In the genomic region with DNA sequence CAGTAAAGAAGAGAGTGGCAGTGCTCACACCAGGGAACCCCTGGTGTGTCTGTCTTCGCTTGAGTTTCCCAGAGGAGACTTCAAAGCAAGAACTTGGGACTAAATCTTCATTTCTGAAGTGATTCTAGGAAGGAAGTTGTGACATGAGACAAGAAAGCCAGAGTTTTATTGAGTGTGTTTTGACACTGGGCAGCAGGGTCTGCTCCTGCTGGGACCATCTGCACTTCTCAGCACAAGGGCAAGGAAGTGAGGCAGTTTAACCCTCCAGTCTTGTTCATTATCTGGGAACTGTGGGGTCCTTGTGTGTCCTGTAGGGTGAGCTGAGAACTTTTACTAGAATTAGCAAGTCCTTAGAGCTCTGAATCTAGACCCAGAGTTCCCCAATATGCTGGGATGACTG, we compare ENCODE assay signal across 20 mouse cellular contexts.
"Had no signal": no experiment of that assay in that cellular context is flagged by ENCODE, and none has a peak within 500 bp of the region (broad histone marks: within the 10 kb centered on the region; RNA-seq: fewer than 3 reads in every experiment).

No protein-coding gene starts in this region.

- DNase-seq: kidney, adult 18-20 months; kidney, adult 9 months; kidney, postnatal 14 days; kidney, postnatal 4 days; liver, postnatal 0 days; lung, postnatal 14 days; thymus, adult 18-20 months; thymus, postnatal 14 days; thymus, postnatal 4 days had no signal

- H3K36me3 ChIP-seq: limb, embryonic 12.5 days; limb, embryonic 15.5 days; lung, embryonic 15.5 days; midbrain, embryonic 10.5 days; midbrain, embryonic 13.5 days; neural tube, embryonic 13.5 days had no signal

- ATAC-seq: liver, postnatal 0 days; midbrain, embryonic 13.5 days; midbrain, embryonic 16.5 days had no signal

- H3K4me2 ChIP-seq: limb, embryonic 12.5 days; limb, embryonic 15.5 days; liver, embryonic 11.5 days; lung, embryonic 15.5 days; midbrain, embryonic 13.5 days; neural tube, embryonic 13.5 days had no signal

- H3K27ac ChIP-seq: limb, embryonic 12.5 days; limb, embryonic 15.5 days; liver, embryonic 14.5 days; lung, embryonic 15.5 days; midbrain, embryonic 10.5 days; midbrain, embryonic 13.5 days; neural tube, embryonic 13.5 days had no signal

- H3K9me3 ChIP-seq: limb, embryonic 12.5 days; limb, embryonic 15.5 days; lung, embryonic 15.5 days; midbrain, embryonic 10.5 days; midbrain, embryonic 13.5 days; neural tube, embryonic 13.5 days had no signal

- H3K27me3 ChIP-seq: limb, embryonic 12.5 days; limb, embryonic 15.5 days; lung, embryonic 15.5 days; megakaryocyte, embryonic 14.5 days; midbrain, embryonic 13.5 days; neural tube, embryonic 13.5 days had no signal

- H3K4me3 ChIP-seq: limb, embryonic 12.5 days; limb, embryonic 15.5 days; lung, embryonic 15.5 days; megakaryocyte, embryonic 14.5 days; midbrain, embryonic 10.5 days; midbrain, embryonic 13.5 days; myocyte; neural tube, embryonic 13.5 days had no signal

- H3K9ac ChIP-seq: limb, embryonic 12.5 days; limb, embryonic 15.5 days; liver, embryonic 14.5 days; liver, postnatal 0 days; lung, embryonic 15.5 days; midbrain, embryonic 13.5 days; neural tube, embryonic 13.5 days had no signal

- H3K4me1 ChIP-seq: limb, embryonic 12.5 days; limb, embryonic 15.5 days; lung, embryonic 15.5 days; megakaryocyte, embryonic 14.5 days; midbrain, embryonic 10.5 days; midbrain, embryonic 13.5 days; neural tube, embryonic 13.5 days had no signal
